Mouse (Mus musculus): ENCODE measurements at regions not wholly inside any gene's neighbourhood (a gene's known extent, or its start where the extent isn't known, plus 50 kb on each side); places are given as distances from the start of the nearest gene placed in this dataset.
A peak's percentile ranks its signal among the peaks of the same experiment; 100 is the strongest.
"Not testable (repeated sequence)": the region's sequence is repeated elsewhere in the genome, so short reads cannot be mapped to it uniquely, and the experiment has no call there.

DNA sequence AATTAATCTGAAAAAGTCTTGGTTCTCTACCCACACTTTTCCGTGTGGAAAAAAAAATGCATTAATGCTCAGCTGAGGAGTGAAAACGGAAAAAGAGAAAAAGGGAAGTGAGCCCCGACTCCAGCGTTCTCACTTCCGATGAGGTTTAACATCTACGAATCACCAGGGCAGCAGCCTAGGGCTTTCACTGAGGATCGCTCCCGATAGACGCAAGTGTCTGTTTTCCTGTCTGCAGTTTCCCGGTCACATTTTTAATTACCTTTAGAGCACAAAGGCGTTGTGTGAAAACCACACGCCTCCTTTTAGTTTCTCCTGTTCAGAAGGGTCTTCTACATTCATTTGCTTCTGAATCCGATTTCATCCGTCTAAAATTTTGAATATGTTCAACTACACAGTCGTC is 179.2 kb upstream of the Otx2 start:
- DNase-seq (ENCODE audit: low spot score in 2 of 2), result no peak

GRCm38 (mm10) chr14:48852061-48852460 is 178.4 kb upstream of the Otx2 start:
- no peak for DNase-seq (ENCODE audit: low spot score in 2 of 2)

DNA sequence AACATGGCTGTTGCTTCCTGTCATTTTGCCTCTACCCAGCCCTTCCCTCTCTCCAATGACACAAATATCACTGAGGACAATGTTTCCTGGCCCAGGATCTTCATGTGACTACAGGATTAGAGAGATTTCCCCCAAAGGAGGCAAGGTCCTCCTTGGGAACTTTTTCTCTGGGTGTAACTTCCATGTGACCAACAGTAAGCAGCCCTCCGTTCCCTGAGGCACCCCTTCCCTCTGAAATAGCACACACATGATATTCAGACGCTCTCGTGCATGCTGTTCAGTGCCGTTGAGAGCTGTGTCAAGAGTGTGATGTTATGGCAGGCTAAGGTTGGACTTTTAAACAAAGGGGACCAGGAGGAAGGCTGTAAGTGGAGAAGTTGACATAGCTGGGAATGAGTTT is 169.2 kb upstream of the Otx2 start:
- no peak for DNase-seq (ENCODE audit: low spot score in 2 of 2)

DNA sequence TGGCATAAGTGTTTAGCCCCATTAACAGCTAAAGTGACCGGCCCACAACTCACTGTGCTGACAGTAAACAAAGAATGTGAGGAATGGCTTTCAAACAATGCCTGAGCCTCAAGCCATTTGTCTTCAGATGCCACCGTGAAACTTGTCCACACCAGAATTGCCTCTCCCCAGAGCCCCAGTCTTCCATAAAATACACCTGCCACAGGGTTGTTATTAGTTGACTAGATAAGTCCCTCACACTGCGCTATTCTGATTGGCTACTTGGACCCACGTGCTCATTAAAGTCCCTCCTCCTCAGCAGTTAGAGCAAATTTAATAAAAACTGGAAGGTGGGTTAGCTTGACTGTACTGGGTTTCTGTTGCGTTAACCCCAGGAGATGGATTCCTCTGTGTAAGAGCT is 167.7 kb upstream of the Otx2 start:
- DNase-seq (ENCODE audit: low spot score in 2 of 2), result no peak

GRCm38 (mm10) chr14:48837181-48837580 is 163.6 kb upstream of the Otx2 start:
- DNase-seq (ENCODE audit: low spot score in 2 of 2), result no peak

DNA sequence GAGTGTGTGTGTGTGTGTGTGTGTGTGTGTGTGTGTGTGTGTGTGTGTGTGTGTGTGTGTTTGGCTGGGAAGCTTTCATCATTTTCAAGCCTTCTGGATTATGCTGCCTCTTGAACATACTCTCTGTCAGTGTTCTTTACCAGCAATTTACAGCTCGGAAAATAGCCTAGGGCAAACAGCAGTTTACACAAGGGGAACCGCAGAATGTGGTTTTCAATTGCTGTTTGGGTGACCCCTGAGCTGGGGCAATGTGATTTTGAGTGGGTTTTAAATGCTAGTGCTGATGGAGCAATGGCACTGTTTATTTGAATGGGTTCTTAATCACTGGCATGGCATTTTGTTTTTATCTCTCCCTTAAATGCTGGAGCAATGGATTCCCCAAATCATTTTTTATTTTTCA is 162.5 kb upstream of the Otx2 start:
- DNase-seq (ENCODE audit: low spot score in 2 of 2), result no peak

GRCm38 (mm10) chr14:48834416-48834815 is 160.8 kb upstream of the Otx2 start:
- no peak for DNase-seq (ENCODE audit: low spot score in 2 of 2)

DNA sequence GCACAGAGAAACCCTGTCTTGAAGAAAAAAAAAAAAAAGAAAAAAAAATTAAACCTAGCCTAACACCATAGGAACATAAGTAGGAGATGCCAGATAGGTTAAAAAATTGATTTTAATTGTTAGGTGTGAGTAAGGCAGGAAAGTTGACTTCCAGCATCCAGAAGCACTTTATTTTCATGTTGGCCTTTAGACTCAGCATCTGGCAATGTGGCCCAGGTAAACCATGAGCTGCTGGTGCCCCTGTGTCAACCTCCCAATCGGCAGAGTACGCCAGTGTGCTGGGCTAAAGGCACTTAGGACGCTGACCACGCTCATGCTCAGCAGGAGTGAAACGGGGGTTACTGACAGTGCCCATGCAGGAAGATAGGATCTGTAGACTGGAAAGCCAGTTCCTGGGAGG is 152.8 kb upstream of the Otx2 start:
- no peak for DNase-seq (ENCODE audit: low spot score in 2 of 2)

DNA sequence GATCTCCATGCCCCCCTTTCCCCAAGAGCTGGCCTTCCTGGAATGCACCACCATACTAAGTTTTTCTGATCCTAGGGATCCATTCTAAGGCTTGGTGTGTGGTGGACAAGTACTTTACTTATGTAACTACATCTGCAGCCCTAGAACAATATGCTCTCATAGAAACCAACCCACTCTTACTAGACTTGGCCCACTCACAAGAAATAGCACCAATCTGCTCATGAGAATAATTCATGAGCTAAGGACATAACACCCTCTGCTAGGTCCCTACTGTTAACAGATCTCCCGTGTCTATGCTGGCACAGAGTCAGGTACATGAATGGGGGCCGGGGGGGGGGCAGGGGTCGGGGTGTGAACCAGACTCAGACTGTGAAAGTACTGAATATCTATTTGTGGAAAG is 150.8 kb upstream of the Otx2 start:
- peak; percentile 2 to 18 for DNase-seq (ENCODE audit: low spot score in 2 of 2)

GRCm38 (mm10) chr14:48815941-48816340 is 142.3 kb upstream of the Otx2 start:
- DNase-seq (ENCODE audit: low spot score in 2 of 2), result no peak

DNA sequence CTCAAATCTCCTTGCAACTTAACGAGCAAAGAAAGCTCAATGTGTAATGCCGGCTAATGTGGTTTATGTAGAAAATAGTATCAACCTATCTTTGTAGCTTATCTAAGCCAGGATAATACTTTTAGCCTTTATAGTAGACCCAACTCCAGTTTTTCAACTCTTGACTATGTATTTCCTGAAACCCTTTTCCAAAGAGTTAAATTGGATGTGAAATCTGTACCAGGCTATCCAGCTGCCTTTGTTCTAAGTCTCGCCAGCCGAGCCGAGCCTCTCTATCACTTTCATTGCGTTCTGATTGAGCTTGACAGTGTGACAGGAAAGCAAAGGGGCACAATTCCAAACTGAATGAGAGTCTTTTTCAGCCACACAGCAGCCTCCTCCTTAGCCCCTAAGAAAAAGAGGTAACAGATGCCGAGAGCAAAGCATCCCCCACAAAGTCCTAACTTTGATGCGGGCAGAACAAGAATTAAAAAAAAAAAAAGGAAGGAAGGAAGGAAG is 141.7 kb upstream of the Otx2 start:
- DNase-seq (ENCODE audit: low spot score in 2 of 2), result no peak

GRCm38 (mm10) chr14:48812741-48813495 is 139.3 kb upstream of the Otx2 start:
- no peak for DNase-seq (ENCODE audit: low spot score in 2 of 2)

DNA sequence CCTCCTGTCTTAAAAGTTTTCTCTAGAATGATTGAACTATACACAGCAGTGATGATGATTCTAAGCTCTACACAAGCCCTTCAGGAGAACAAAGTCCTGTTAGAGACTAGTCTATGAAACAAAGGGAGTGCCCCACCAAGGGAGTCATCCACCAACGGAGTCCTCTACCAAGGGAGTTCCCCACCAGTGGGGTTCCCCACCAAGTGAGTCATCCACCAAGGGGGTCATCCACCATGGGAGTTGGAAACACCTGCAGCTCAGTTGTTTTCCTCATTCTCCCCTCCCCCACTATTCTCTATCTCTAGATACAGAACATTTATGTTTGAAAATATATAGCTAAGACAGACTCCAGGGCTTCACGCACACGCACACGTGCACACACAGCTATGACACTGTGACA is 130.5 kb upstream of the Otx2 start:
- no peak for DNase-seq (ENCODE audit: low spot score in 2 of 2)

DNA sequence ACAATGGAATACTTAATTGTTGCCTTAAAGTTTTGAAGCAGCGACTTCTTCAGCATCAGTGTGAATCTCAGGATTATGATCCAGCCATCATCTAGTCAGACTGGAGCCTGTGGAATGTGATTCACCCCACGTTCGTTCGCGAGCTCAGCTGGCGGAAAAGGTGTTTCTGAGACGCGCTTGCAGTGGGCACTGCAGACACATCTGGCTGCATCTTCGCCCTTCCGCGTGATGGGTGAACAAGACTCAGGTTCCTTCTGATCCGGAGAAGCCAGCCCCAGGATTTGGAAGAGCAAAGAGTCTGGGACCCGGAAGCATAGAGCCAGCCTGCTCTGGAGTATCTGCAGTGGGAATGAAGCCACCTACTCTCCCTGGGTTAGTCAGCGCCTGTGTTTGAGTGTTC is 127.7 kb upstream of the Otx2 start:
- no peak for DNase-seq (ENCODE audit: low spot score in 2 of 2)

DNA sequence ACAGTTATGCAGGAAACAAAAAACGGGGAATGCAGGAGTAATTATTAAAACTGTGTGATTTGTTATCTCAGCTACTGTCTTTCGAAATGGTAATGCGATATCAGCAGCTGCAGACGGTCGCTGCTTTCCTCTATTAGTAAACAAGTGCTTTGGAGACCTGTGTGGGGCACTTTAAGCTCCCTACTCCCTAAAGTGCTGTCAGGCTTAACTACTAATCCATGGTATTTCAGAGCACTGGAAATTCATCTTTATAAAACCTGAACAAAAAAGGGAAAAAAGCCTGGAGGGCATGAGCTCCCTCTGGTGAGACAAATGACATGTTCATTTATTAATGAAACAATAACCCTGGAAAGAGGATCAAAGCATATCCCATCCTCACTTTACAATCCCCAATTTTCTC is 127.2 kb upstream of the Otx2 start:
- no peak for DNase-seq (ENCODE audit: low spot score in 2 of 2)

DNA sequence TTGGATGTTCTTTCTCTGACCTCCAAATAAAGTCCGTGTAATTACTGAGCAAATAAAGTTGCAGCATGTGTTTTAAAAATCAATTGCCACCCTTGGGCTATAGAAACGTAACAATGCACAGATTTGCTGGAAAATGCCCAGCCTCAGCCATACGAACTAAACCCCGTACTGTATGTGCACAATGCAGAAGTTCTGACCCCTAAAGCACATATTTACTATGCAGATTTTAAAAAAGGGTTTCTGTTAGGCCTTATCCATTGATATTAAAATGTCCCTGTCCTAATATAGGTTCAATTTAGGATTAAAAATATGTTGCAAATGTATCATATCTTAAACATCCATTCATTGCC is 126.5 kb upstream of the Otx2 start:
- DNase-seq (ENCODE audit: low spot score in 2 of 2), result no peak

DNA sequence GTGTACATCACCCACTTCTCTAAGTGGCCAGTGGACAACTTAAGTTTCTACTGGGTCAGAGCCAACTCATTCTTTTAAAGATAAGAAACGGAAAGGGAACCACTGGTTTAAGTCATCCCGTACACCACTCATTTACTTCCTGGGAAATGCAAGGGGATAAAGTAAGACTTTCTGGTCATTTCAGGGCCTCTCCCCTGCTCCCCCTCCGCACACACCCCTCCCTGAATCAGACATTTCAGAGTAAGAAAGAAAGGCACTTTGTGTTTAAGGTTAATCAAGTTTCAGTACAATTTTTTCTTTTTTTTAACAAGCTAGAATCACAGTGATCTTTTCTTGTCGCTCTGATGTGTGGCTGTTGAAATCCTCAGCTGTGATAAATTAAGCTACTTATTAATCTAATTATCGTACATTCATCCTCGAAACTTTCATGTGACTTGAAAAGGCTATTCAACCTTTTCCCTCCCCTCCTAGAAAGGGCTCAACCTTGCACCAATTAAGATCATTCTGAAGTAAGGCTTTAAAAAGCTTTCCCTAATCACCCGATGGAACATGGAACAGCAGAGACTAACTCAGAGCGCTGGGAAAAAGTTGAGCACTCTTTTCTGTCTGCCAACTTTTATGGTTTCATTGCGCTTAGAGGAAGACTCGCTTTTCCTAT is 126.0 kb upstream of the Otx2 start:
- DNase-seq (ENCODE audit: low spot score in 2 of 2), result no peak

GRCm38 (mm10) chr14:48791507-48791906 is 117.9 kb upstream of the Otx2 start:
- no peak for DNase-seq (ENCODE audit: low spot score in 2 of 2)

DNA sequence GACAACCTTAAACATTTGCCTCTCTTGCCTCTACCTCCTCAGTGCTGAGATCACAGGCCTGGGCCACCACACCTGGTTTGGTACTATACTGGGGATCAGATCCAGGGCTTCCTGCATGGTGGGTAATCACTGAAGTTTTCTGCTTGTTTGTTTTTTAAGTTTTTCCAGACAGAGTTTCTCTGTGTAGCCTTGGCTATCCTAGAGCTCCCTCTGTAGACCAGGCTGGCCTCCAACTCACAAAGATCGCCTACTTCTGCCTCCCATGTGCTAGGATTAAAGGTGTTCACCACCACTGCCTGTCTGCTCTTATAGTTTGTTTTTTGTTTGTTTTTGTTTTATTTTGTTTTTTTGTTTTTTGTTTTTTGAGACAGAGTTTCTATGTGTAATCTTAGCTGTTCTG is 105.7 kb upstream of the Otx2 start:
- DNase-seq (ENCODE audit: low spot score in 2 of 2), result no peak

DNA sequence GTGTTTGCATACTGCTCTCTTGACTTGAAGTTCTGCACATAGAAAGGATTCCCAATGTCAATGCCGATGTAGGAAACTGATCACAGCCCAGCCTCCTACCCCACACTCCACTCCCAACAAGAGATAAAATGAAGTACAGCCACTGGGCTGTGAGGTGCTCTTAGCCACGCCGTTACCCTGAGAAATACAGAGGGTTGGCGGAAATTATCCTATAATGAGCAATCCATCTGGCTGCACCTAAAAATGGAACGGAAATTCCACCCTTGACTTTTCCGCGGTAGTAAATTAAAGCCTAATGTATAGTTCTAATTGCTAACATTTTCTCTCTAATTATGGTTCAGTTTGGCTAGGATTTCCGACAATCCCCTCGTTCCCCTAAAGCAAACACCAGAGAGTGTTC is 97.2 kb upstream of the Otx2 start:
- no peak for DNase-seq (ENCODE audit: low spot score in 2 of 2)

- DNase-seq (ENCODE audit: low spot score in 2 of 2), result no peak
Observed at GRCm38 (mm10) chr14:48762691-48763090, 89.1 kb upstream of the Otx2 start.

DNA sequence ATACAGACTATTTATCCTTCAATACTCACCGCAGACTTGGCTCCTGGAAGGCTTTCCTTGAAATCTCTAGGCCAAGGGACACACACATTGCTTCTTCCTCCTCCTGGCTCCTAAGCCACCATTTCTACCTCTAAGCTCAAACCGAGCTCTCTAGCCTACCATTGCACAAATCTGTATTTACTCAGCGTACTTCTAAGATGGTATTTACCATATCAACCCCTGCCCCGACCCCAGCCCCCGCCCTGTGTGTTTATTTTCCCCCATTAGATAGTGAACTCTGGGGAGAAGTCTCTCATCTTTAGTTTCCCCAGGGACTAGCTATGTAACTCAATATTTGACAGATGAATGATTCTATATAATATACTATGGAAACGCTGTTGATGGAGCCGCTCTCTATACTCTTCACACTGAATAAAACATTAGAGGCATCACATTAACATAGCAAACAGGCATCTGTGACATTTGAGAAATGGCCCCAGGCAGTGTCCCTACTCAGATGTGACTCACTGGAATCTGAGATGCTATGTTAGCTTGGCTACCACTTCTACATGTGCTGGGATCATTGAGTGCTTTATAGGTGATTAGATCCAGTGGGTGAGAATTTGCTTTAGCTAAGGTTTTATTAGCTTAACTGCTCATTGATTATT is 87.5 kb upstream of the Otx2 start:
- no peak for DNase-seq (ENCODE audit: low spot score in 2 of 2)

GRCm38 (mm10) chr14:48755096-48755495 is 81.5 kb upstream of the Otx2 start:
- DNase-seq (ENCODE audit: low spot score in 2 of 2), result not testable (repeated sequence)

Measured in left cerebral cortex, adult 18-20 months (tissue).